Mouse (Mus musculus): Measurements from ENCODE around the gene Foxp4. TPM values are rescaled to one million over a fixed set of nuclear protein-coding genes. Genes with fewer than 3 reads are reported as not detected.

The Foxp4 gene
- polyA plus RNA-seq (2014; fragmentation: Nextera tagmentation; extraction: Ambion mirVana), result 15.6 and 21.1 TPM in 2 replicates

DNA sequence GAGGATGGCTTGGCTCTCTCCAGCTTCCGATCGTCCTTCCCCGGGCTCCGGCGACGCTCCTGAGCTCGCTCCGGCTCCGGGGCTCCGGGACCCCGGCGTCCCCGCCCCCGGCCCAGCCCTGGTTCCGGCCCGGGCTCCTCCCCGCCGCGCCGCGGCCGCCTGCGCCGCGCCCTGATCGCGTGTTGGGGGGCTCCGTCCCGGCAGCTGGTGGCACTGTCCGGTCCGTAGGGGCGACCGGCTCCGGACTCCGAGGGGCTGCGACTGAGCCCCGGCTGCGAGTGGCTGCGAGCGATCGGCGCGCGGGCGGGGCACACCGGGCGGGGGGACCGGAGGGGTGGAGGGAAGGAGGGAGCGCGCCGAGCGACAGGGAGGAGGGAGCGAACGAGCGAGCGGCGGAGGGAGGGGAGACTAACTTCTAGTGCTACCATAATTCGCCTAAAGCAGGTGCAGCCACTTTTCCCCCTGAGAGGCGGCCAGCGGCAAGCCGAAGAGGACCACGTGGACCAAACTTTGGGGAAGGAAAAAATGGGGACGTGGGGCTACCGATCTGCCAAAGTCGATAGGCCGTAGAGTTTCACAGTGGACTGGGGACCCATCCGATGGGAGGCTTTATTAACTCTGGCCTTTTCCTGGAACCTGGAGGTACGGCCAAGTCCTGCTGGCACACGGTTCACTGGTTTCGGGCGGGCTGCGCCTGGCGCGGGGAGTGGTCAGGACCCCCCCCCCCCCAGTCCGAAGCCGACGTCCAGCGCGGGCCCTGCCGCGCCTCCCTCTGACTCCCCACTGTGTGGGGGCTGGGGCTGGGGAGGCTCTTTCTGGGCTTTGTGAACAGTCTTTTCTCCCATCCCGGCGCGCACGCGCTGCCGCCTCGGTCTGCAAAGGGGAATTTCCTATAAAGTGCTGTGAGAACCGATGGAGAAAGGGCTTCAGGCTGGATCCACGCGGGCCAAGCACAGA is at the start of gene Foxp4:
TSS of gene Foxp4 (minus strand) at position 263 of the 957 bp plus-strand sequence.
- no peaks in the 10 kb centered on the region for H3K27me3 ChIP-seq (ENCODE audit: control insufficient read depth, insufficient read depth, low read length)
- peak within 1 kb of the TSS; percentile 95 for H3K9ac ChIP-seq (ENCODE audit: low read depth, low read length)
- H3K27ac ChIP-seq (ENCODE audit: low read depth, low read length), result peak within 1 kb of the TSS; percentile 97
- peak within 1 kb of the TSS; percentile 93 for H3K4me3 ChIP-seq (ENCODE audit: low read depth, low read length)
- under 1% methylated on average over 83 of the region's 91 CpGs for WGBS (ENCODE audit: insufficient replicate concordance)
- ATAC-seq (replicated peaks; ENCODE audit: insufficient number of reproducible peaks, low FRiP score, low TSS enrichment), result peak; percentile 83
- H3K36me3 ChIP-seq (ENCODE audit: control insufficient read depth, insufficient read depth, low read length), result no peaks in the 10 kb centered on the region
- H3K4me1 ChIP-seq (ENCODE audit: control insufficient read depth, insufficient read depth, low read length), result peaks cover 26% of the 10 kb centered on the region
- H3K4me2 ChIP-seq, result peak within 1 kb of the TSS; percentile 97
- H3K9me3 ChIP-seq (replicated peaks; ENCODE audit: control insufficient read depth, low read length), result no peaks in the 10 kb centered on the region

GRCm38 (mm10) chr17:47973563-47974472 is 49.4 kb upstream of the Foxp4 start:
- H3K4me2 ChIP-seq, result peak overlapping the region; percentile 64
- H3K4me1 ChIP-seq (ENCODE audit: control insufficient read depth, insufficient read depth, low read length), result peaks cover 31% of the 10 kb centered on the region
- H3K36me3 ChIP-seq (ENCODE audit: control insufficient read depth, insufficient read depth, low read length), result no peaks in the 10 kb centered on the region
- 1% methylated on average over 61 of the region's 61 CpGs for WGBS (ENCODE audit: insufficient replicate concordance)
- peak overlapping the region; percentile 44 for H3K4me3 ChIP-seq (ENCODE audit: low read depth, low read length)
- no peaks in the 10 kb centered on the region for H3K27me3 ChIP-seq (ENCODE audit: control insufficient read depth, insufficient read depth, low read length)
- H3K9me3 ChIP-seq (replicated peaks; ENCODE audit: control insufficient read depth, low read length), result no peaks in the 10 kb centered on the region
- peak; percentile 44 for ATAC-seq (replicated peaks; ENCODE audit: insufficient number of reproducible peaks, low FRiP score, low TSS enrichment)
- H3K27ac ChIP-seq (ENCODE audit: low read depth, low read length), result peak overlapping the region; percentile 81
- peak overlapping the region; percentile 71 for H3K9ac ChIP-seq (ENCODE audit: low read depth, low read length)

- H3K9me3 ChIP-seq (replicated peaks; ENCODE audit: control insufficient read depth, low read length), result no peaks in the 10 kb centered on the region
- ATAC-seq (replicated peaks; ENCODE audit: insufficient number of reproducible peaks, low FRiP score, low TSS enrichment), result no peak
- WGBS (ENCODE audit: insufficient replicate concordance), result 50% methylated on average over 11 of the region's 12 CpGs
- no peak overlapping the region for H3K4me3 ChIP-seq (ENCODE audit: low read depth, low read length)
- no peaks in the 10 kb centered on the region for H3K27me3 ChIP-seq (ENCODE audit: control insufficient read depth, insufficient read depth, low read length)
- no peaks in the 10 kb centered on the region for H3K36me3 ChIP-seq (ENCODE audit: control insufficient read depth, insufficient read depth, low read length)
- H3K27ac ChIP-seq (ENCODE audit: low read depth, low read length), result no peak overlapping the region
- H3K9ac ChIP-seq (ENCODE audit: low read depth, low read length), result no peak overlapping the region
- no peak overlapping the region for H3K4me2 ChIP-seq
- H3K4me1 ChIP-seq (ENCODE audit: control insufficient read depth, insufficient read depth, low read length), result no peaks in the 10 kb centered on the region
Observed at GRCm38 (mm10) chr17:47965885-47966505, 41.5 kb upstream of the Foxp4 start.

- H3K4me2 ChIP-seq, result no peak overlapping the region; the same call in 1 of the 2 replicates
- H3K27me3 ChIP-seq (ENCODE audit: control insufficient read depth, insufficient read depth, low read length), result 0 out of 2 replicates have a peak, but pooled peaks cover 3% of the 10 kb centered on the region
- peak overlapping the region; percentile 54; the same call in 1 of the 2 replicates for H3K27ac ChIP-seq (ENCODE audit: low read depth, low read length)
- peaks cover 22% of the 10 kb centered on the region for H3K4me1 ChIP-seq (ENCODE audit: control insufficient read depth, insufficient read depth, low read length)
- H3K9ac ChIP-seq (ENCODE audit: low read depth, low read length), result no peak overlapping the region
- no peak overlapping the region for H3K4me3 ChIP-seq (ENCODE audit: low read depth, low read length)
- no peaks in the 10 kb centered on the region for H3K9me3 ChIP-seq (replicated peaks; ENCODE audit: control insufficient read depth, low read length)
- 31% methylated on average over 10 of the region's 10 CpGs for WGBS (ENCODE audit: insufficient replicate concordance)
- H3K36me3 ChIP-seq (ENCODE audit: control insufficient read depth, insufficient read depth, low read length), result no peaks in the 10 kb centered on the region
- no peak for ATAC-seq (replicated peaks; ENCODE audit: insufficient number of reproducible peaks, low FRiP score, low TSS enrichment)
Observed at GRCm38 (mm10) chr17:47958046-47958790, 33.8 kb upstream of the Foxp4 start.

GRCm38 (mm10) chr17:47956486-47956885 is 32.0 kb upstream of the Foxp4 start:
- H3K4me3 ChIP-seq (ENCODE audit: low read depth, low read length), result no peak overlapping the region
- H3K4me2 ChIP-seq, result no peak overlapping the region
- no peak for ATAC-seq (replicated peaks; ENCODE audit: insufficient number of reproducible peaks, low FRiP score, low TSS enrichment)
- peaks cover 32% of the 10 kb centered on the region for H3K4me1 ChIP-seq (ENCODE audit: control insufficient read depth, insufficient read depth, low read length)
- no peaks in the 10 kb centered on the region for H3K9me3 ChIP-seq (replicated peaks; ENCODE audit: control insufficient read depth, low read length)
- 0 out of 2 replicates have a peak, but pooled peaks cover 3% of the 10 kb centered on the region for H3K27me3 ChIP-seq (ENCODE audit: control insufficient read depth, insufficient read depth, low read length)
- H3K27ac ChIP-seq (ENCODE audit: low read depth, low read length), result no peak overlapping the region
- WGBS (ENCODE audit: insufficient replicate concordance), result 92% methylated on average over 8 of the region's 8 CpGs
- H3K36me3 ChIP-seq (ENCODE audit: control insufficient read depth, insufficient read depth, low read length), result no peaks in the 10 kb centered on the region
- H3K9ac ChIP-seq (ENCODE audit: low read depth, low read length), result no peak overlapping the region

DNA sequence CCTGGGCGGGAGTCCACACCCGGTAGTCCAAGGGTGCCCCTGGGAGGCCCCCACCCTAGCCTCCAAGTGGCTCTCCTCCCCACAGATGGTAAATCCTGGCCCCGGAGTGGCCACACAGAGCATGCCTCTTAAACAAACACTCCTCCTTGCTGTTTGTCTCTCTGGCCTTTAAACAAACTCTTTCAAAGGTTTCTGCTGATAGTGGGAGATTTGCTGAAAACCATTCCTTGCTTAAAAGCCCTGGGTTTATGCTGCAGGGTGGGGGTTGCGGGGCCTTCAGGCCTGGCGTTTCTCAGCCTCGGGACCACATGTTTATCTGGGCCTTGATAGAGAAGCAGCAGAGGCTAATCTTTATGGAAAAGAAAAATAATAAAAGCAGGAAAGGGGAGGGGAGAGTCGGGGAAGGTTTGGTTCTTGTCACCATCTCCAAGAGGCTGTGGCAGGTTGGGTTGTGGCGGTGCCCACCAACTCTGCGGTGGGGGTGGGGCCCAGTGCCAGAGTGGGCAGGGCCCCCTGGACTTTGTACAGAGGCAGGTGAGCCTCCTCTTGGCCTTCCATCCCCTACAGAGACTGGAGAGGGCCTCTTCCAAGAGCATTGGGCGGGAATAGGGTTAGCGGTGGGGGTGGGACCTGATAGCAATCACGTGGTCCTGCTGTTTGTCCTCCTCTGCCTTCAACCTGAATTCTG is 30.8 kb upstream of the Foxp4 start:
- 0 out of 2 replicates have a peak overlapping the region, but pooled peaks have one; percentile 0 for H3K9ac ChIP-seq (ENCODE audit: low read depth, low read length)
- no peak overlapping the region for H3K4me3 ChIP-seq (ENCODE audit: low read depth, low read length)
- no peaks in the 10 kb centered on the region for H3K36me3 ChIP-seq (ENCODE audit: control insufficient read depth, insufficient read depth, low read length)
- ATAC-seq (replicated peaks; ENCODE audit: insufficient number of reproducible peaks, low FRiP score, low TSS enrichment), result peak; percentile 44; the same call in 1 of the 2 replicates
- H3K9me3 ChIP-seq (replicated peaks; ENCODE audit: control insufficient read depth, low read length), result no peaks in the 10 kb centered on the region
- H3K27ac ChIP-seq (ENCODE audit: low read depth, low read length), result peak overlapping the region; percentile 58
- peak overlapping the region; percentile 9; the same call in 1 of the 2 replicates for H3K4me2 ChIP-seq
- WGBS (ENCODE audit: insufficient replicate concordance), result 22% methylated on average over 12 of the region's 12 CpGs
- H3K27me3 ChIP-seq (ENCODE audit: control insufficient read depth, insufficient read depth, low read length), result 0 out of 2 replicates have a peak, but pooled peaks cover 3% of the 10 kb centered on the region
- H3K4me1 ChIP-seq (ENCODE audit: control insufficient read depth, insufficient read depth, low read length), result peaks cover 32% of the 10 kb centered on the region

GRCm38 (mm10) chr17:47953231-47953630 is 28.8 kb upstream of the Foxp4 start:
- Histone ChIP-seq H3K36me3 (ENCODE audit: control insufficient read depth, insufficient read depth, low read length) (no peaks in the 10 kb centered on the region), H3K9me3 (replicated peaks; ENCODE audit: control insufficient read depth, low read length) (no peaks in the 10 kb centered on the region), H3K4me2 (no peak overlapping the region), H3K27me3 (ENCODE audit: control insufficient read depth, insufficient read depth, low read length) (0 out of 2 replicates have a peak, but pooled peaks cover 3% of the 10 kb centered on the region), H3K4me3 (ENCODE audit: low read depth, low read length) (no peak overlapping the region), H3K27ac (ENCODE audit: low read depth, low read length) (no peak overlapping the region), H3K9ac (ENCODE audit: low read depth, low read length) (peak overlapping the region; percentile 28; the same call in 1 of the 2 replicates), H3K4me1 (ENCODE audit: control insufficient read depth, insufficient read depth, low read length) (peaks cover 30% of the 10 kb centered on the region)
- 31% methylated on average over 5 of the region's 5 CpGs for WGBS (ENCODE audit: insufficient replicate concordance)
- ATAC-seq (replicated peaks; ENCODE audit: insufficient number of reproducible peaks, low FRiP score, low TSS enrichment), result no peak
